Mouse (Mus musculus) lung, adult 10 weeks (tissue): ENCODE measurements around the gene Coa4. TPM values are rescaled to one million over a fixed set of nuclear protein-coding genes. Genes with fewer than 3 reads are reported as not detected.

Experiments
- polyA plus RNA-seq: library from polyadenylated mRNA; stranded (reverse); fragments of 350-450 nt; fragmentation: Illumina TruSeq; extraction: RNeasy Lipid Tissue Mini Kit (QIAGEN cat#74804); gene quantifications from one replicate; pipeline ENCODE4 v1.2.3, GENCODE M21; 2014; ENCODE audit warnings: low read depth, low replicate concordance; ENCODE audit not compliant: insufficient read depth

Gene Coa4
- polyA plus RNA-seq: 13.6 TPM

GRCm38 (mm10) chr7:100536804-100537518 lies at the start of gene Coa4:
Coa4 (plus strand) TSS chr7:100537071.

GRCm38 (mm10) chr7:100493117-100493483 lies 43.8 kb upstream of the Coa4 start, which contains the start of gene Ucp2:
Ucp2 (plus strand) TSS chr7:100493337.

GRCm38 (mm10) chr7:100514573-100514972 lies 22.3 kb upstream of the Coa4 start, which contains the start of gene Dnajb13:
Dnajb13 (minus strand) TSS chr7:100514960.

Other genes starting within 250 kb of the Coa4 start
- 13.9 TPM for gene C2cd3, start 164.8 kb upstream of the Coa4 start, polyA plus RNA-seq
- gene Ppme1, start 164.8 kb upstream of the Coa4 start, polyA plus RNA-seq: 15.4 TPM
- 2.5 TPM for gene Ucp3, start 64.1 kb upstream of the Coa4 start, polyA plus RNA-seq
- 280 TPM for gene Ucp2, start 43.7 kb upstream of the Coa4 start, polyA plus RNA-seq
- 11.1 TPM for gene Dnajb13, start 22.1 kb upstream of the Coa4 start, polyA plus RNA-seq
- 48.5 TPM for gene Rab6a, start 70.3 kb downstream of the Coa4 start, polyA plus RNA-seq
- gene Mrpl48, start 71.2 kb downstream of the Coa4 start, polyA plus RNA-seq: 67.9 TPM
- 72.2 TPM for gene Plekhb1, start 125.3 kb downstream of the Coa4 start, polyA plus RNA-seq
- 9.4 TPM for gene Fam168a, start 169.6 kb downstream of the Coa4 start, polyA plus RNA-seq